Mouse (Mus musculus) lung, postnatal 0 days (tissue): ENCODE data around the gene Clic6. TPM values are rescaled to one million over a fixed set of nuclear protein-coding genes. Genes with fewer than 3 reads are reported as not detected.

Experiments used
- ATAC-seq: fragments of 200-750 bp; cut with Nextera tagmentation; 2 replicates; pipeline ENCODE4 v1.8.0; 2017; ENCODE audit warnings: moderate library complexity
- DNase-seq: peaks from one replicate; pipeline ENCODE4 v3.0.0-alpha.2; 2016; ENCODE audit warnings: low spot score
- H3K27ac ChIP-seq: fragments of 300-500 bp; sonication (generic); 2 replicates; pipeline ENCODE4 v1.5.1; 2014; ENCODE audit warnings: antibody characterized with exemption, mild to moderate bottlenecking, low read length, mixed read lengths
- H3K27me3 ChIP-seq: fragments of 300-500 bp; sonication (generic); replicated peaks from 2 replicates; pipeline ENCODE4 v1.6.1; 2014; ENCODE audit warnings: low read length, mixed read lengths; ENCODE audit not compliant: insufficient read depth
- H3K36me3 ChIP-seq: fragments of 300-500 bp; sonication (generic); 2 replicates; pipeline ENCODE4 v1.6.1; 2014; ENCODE audit warnings: low read length, mixed read lengths; ENCODE audit not compliant: insufficient read depth
- H3K4me1 ChIP-seq: fragments of 300-500 bp; sonication (generic); 2 replicates; pipeline ENCODE4 v1.6.1; 2014; ENCODE audit warnings: antibody characterized with exemption, low read depth, low read length, mixed read lengths; ENCODE audit not compliant: insufficient read depth
- H3K4me2 ChIP-seq: fragments of 300-500 bp; sonication (generic); replicated peaks from 2 replicates; pipeline ENCODE4 v1.6.1; 2014; ENCODE audit warnings: low read depth, mild to moderate bottlenecking, low read length, moderate library complexity, mixed read lengths
- H3K4me3 ChIP-seq: fragments of 300-500 bp; sonication (generic); 2 replicates; pipeline ENCODE4 v1.5.1; 2014; ENCODE audit warnings: low read depth, low read length
- H3K9ac ChIP-seq: fragments of 300-500 bp; sonication (generic); replicated peaks from 2 replicates; pipeline ENCODE4 v1.6.1; 2014; ENCODE audit warnings: low read depth, mild to moderate bottlenecking
- H3K9me3 ChIP-seq: fragments of 300-500 bp; sonication (generic); 2 replicates; pipeline ENCODE4 v1.6.1; 2016; ENCODE audit warnings: low read length, mixed read lengths
- CTCF ChIP-seq: IDR thresholded peaks from 2 replicates; pipeline ENCODE4 v1.5.1; 2016; ENCODE audit warnings: antibody characterized with exemption, mild to moderate bottlenecking
- EP300 ChIP-seq: IDR thresholded peaks from 2 replicates; pipeline ENCODE4 v1.6.1; 2016; ENCODE audit warnings: antibody characterized with exemption, mild to moderate bottlenecking, control low read depth
- WGBS: fragments of 180-500 bp; shearing (Covaris S2); extraction: QIAGEN DNeasy Blood & Tissue Kit; methylation state at CpG from one replicate; pipeline ENCODE4 v1.1.7; 2014; 5-methylcytosine and 5-hydroxymethylcytosine counted together
- polyA plus RNA-seq: library from polyadenylated mRNA; unstranded; fragments of >200 nt; fragmentation: Nextera tagmentation; extraction: Ambion mirVana; gene quantifications from 2 replicates; pipeline ENCODE4 v1.2.1, GENCODE M21; 2015

The Clic6 gene
- 14.5 and 16.4 TPM in 2 replicates for polyA plus RNA-seq

DNA sequence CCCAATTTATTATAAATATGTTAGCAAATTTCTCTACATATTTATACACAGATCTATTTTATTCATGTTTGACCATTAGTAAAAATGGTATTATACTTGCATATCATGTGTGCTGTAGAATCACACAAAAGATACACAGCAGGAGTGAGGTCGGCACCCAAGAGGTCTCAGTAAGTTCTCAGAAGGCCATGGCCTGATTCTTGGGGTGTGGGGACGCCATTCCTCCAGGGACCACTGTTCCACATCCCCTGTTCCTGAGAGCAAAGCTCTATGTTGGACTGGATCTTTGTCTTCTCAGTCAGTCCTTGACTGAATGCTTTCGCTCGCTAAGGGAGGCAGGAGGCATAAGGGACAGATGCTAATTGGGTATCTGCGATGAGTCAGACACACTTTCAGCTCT lies at the start of gene Clic6:
Gene Clic6 (plus strand): TSS at position 301 of the 400 bp plus-strand sequence.
- ATAC-seq (no peak), DNase-seq (no peak)
- Histone ChIP-seq H3K4me3 (no peak within 1 kb of the TSS), H3K9ac (no peak within 1 kb of the TSS), H3K27ac (no peak within 1 kb of the TSS), H3K9me3 (no peaks in the 10 kb centered on the region), H3K4me2 (no peak within 1 kb of the TSS), H3K36me3 (no peaks in the 10 kb centered on the region), H3K4me1 (no peaks in the 10 kb centered on the region), H3K27me3 (no peaks in the 10 kb centered on the region)
- 86% methylated on average over 5 of the region's 5 CpGs for WGBS
- TF ChIP-seq EP300 (no peak), CTCF (no peak)

DNA sequence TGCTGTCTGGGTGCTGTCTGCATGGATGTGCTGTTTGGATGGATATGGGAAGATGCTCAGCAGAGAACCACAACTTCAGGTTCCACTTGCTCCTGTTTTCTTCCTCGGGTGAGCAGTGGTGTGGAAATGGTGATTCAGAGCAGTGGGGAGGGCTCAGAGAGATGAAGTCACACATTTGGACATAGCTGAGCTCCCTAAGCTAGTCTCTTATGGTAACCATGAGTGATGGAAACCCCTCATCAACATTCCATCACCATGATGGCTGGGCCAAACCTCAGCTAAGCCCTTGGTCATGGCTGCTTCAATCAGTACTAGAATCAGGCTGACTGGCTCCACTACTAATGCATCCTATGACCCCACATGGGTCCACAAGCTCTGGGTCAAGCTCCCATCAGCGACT lies 45.8 kb upstream of the Clic6 start:
- no peak overlapping the region for H3K4me3 ChIP-seq
- H3K36me3 ChIP-seq, result no peaks in the 10 kb centered on the region
- no peak overlapping the region for H3K9ac ChIP-seq
- WGBS, result 61% methylated on average over 2 of the region's 2 CpGs
- no peak overlapping the region for H3K4me2 ChIP-seq
- DNase-seq (no peak), ATAC-seq (no peak)
- TF ChIP-seq CTCF, result no peak
- TF ChIP-seq EP300, result no peak
- peaks cover 10% of the 10 kb centered on the region; the same call in 1 of the 2 replicates for H3K4me1 ChIP-seq
- H3K9me3 ChIP-seq, result no peaks in the 10 kb centered on the region
- no peak overlapping the region for H3K27ac ChIP-seq
- no peaks in the 10 kb centered on the region for H3K27me3 ChIP-seq

DNA sequence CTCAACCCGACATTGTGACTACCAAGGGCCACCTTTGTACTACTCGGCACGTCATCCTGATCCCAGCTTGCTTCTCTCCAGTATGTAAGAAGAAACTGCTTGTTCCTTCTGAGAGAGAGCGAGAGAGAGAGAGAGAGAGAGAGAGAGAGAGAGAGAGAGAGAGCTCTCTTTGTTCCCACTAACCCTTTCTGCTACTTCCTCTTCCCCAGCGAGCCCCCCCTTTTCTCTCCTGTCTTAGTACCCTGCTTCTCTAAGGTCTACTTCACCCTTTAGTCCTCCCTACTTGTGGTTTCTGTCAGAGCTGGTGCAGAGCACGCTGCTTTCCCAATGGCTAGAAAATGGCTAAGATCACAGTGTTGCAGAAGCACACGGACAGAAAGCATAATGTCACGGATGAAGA lies 45.3 kb upstream of the Clic6 start:
- no peak overlapping the region for H3K27ac ChIP-seq
- TF ChIP-seq CTCF (no peak), EP300 (no peak)
- 71% methylated on average over 8 of the region's 8 CpGs for WGBS

DNA sequence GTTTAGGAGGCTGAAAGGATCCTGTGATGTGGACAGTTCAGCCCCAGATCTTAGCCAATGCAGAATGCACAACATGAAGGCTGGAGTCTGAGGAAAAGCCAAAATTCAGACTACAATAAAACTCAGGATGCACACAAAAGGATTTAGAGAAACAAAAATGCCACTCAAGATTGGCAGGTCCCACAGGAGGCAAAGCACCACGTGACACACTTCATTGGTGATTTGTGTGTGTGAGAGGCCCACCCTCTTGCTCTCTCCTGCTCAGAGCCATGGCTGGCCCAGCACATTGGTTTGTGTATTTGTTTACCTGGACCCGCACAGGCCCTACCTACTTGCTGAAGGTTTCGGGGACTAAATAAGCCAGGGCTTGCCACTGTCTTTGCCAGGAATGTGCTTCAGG lies 44.3 kb upstream of the Clic6 start:
- Histone ChIP-seq H3K9me3 (no peaks in the 10 kb centered on the region), H3K9ac (no peak overlapping the region), H3K4me3 (no peak overlapping the region), H3K27me3 (no peaks in the 10 kb centered on the region), H3K4me2 (no peak overlapping the region), H3K36me3 (no peaks in the 10 kb centered on the region), H3K4me1 (peaks cover 10% of the 10 kb centered on the region; the same call in 1 of the 2 replicates), H3K27ac (no peak overlapping the region)
- TF ChIP-seq EP300, result no peak
- no peak for DNase-seq
- 71% methylated on average over 3 of the region's 3 CpGs for WGBS
- no peak for ATAC-seq

More for the DNA sequence above, 45.3 kb upstream of the Clic6 start:
- no peak overlapping the region for H3K9ac ChIP-seq
- peaks cover 10% of the 10 kb centered on the region; the same call in 1 of the 2 replicates for H3K4me1 ChIP-seq
- H3K9me3 ChIP-seq, result no peaks in the 10 kb centered on the region
- H3K4me2 ChIP-seq, result no peak overlapping the region
- no peak overlapping the region for H3K4me3 ChIP-seq
- no peaks in the 10 kb centered on the region for H3K27me3 ChIP-seq
- no peak for ATAC-seq
- no peak for DNase-seq
- H3K36me3 ChIP-seq, result no peaks in the 10 kb centered on the region

DNA sequence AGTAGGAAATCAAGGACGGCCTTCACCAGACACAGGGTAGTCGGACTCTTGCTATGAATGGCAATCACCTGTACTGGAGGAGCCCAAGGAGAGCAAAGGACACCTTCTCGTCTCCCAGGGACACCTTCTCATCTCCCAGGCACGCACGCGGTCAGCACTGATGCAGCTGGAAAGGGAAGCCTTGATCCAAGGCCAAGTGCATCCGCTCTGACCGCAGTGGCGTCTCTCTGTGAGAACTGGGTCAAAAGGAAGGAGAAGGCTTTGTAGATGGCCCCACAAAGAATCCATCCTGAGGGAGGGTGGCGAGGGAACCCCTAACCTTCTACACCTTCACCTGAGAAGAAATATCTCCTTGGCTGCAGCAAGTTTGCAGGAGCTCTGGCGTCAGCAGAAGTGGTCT lies 43.4 kb upstream of the Clic6 start:
- H3K27me3 ChIP-seq, result no peaks in the 10 kb centered on the region
- H3K9ac ChIP-seq, result no peak overlapping the region
- peaks cover 10% of the 10 kb centered on the region; the same call in 1 of the 2 replicates for H3K4me1 ChIP-seq
- H3K4me2 ChIP-seq, result no peak overlapping the region
- DNase-seq (no peak), ATAC-seq (no peak)
- no peaks in the 10 kb centered on the region for H3K9me3 ChIP-seq
- WGBS, result 89% methylated on average over 11 of the region's 11 CpGs
- H3K4me3 ChIP-seq, result no peak overlapping the region
- no peak overlapping the region for H3K27ac ChIP-seq
- no peaks in the 10 kb centered on the region for H3K36me3 ChIP-seq
- TF ChIP-seq CTCF, result no peak
- TF ChIP-seq EP300, result no peak

DNA sequence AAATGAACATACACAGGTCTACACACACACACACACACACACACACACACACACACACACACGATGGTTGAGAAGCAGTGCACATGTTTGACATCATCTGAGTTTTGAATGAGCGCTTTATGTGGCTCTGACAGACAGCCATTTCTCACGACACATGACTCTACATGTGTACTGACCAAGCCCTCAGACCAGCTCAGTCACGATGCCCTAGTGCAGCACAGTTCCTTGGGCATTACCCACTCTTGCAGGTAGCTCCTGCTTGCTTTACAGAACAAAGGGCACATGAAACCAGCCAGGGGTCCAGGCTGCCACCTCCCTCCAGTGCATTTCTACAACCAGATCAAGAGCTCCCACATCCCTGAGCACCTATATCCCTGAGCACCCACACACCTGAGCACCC lies 42.6 kb upstream of the Clic6 start:
- ATAC-seq (no peak), DNase-seq (no peak)
- Histone ChIP-seq H3K27me3 (no peaks in the 10 kb centered on the region), H3K36me3 (no peaks in the 10 kb centered on the region), H3K27ac (peak overlapping the region; percentile 38; the same call in 1 of the 2 replicates), H3K4me3 (no peak overlapping the region), H3K9me3 (no peaks in the 10 kb centered on the region), H3K4me1 (peaks cover 10% of the 10 kb centered on the region; the same call in 1 of the 2 replicates), H3K4me2 (no peak overlapping the region), H3K9ac (no peak overlapping the region)
- WGBS, result 72% methylated on average over 4 of the region's 4 CpGs
- TF ChIP-seq EP300, result no peak
- TF ChIP-seq CTCF, result no peak

DNA sequence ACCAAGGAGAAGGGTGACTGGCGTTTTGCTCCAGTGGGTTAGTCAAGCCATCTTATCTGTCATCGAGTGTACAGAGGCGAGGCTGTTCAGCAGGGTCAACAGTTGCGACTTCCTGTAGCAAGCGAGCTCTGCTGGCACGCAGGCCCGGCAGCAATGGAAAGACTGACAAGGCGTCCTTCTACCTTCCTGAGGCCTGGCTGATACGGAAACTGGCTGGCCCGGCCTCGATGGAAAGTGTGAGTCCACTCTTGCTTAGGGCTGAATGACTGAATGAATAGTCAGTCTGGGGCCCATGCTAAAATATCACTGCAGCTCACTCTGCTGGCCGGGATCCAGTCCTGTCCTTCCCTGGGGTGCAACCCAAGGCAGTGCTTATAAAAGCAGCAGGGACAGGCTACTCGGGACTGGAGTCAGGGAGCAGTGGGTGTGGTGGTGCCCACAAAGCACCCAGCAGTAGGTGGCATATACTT lies 41.9 kb upstream of the Clic6 start:
- Histone ChIP-seq H3K36me3 (no peaks in the 10 kb centered on the region), H3K9me3 (no peaks in the 10 kb centered on the region), H3K9ac (no peak overlapping the region), H3K4me1 (peaks cover 10% of the 10 kb centered on the region; the same call in 1 of the 2 replicates), H3K4me2 (no peak overlapping the region), H3K27ac (0 out of 2 replicates have a peak overlapping the region, but pooled peaks have one; percentile 6), H3K4me3 (no peak overlapping the region), H3K27me3 (no peaks in the 10 kb centered on the region)
- ATAC-seq, result peak; percentile 86
- peak; percentile 84 for DNase-seq
- peak; percentile 82 for TF ChIP-seq EP300
- TF ChIP-seq CTCF, result peak; percentile 56
- 11% methylated on average over 13 of the region's 13 CpGs for WGBS
